Mouse (Mus musculus) adrenal gland, adult 2 months (tissue): ENCODE measurements at regions not wholly inside any gene's neighbourhood (a gene's known extent, or its start where the extent isn't known, plus 50 kb on each side); places are given as distances from the start of the nearest gene placed in this dataset.
"Not testable (repeated sequence)": the region's sequence is repeated elsewhere in the genome, so short reads cannot be mapped to it uniquely, and the experiment has no call there.

Source experiments
- DNase-seq: peaks from one replicate; pipeline ENCODE4 v3.0.0; 2021

DNA sequence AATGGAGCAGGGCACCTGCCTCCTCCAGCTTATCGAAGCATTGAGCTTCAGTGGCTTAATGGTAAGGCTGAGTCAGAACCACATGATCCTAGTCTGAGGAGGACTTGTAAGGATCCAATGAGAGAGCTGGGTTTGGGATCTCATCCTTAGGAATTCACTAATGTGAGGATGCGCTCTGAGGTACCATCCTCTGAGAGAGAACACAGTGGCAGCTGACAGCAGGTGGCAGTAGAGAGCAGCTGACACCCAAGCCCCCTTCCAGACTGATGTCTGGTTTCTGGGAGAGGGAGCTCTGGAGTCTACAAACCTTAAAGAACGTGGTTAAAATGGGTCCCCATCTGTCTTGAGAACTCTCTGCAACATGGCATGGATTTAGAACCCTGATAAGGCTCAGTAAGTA is 137.8 kb downstream of the B3glct start:
- peak; percentile 51 for DNase-seq

DNA sequence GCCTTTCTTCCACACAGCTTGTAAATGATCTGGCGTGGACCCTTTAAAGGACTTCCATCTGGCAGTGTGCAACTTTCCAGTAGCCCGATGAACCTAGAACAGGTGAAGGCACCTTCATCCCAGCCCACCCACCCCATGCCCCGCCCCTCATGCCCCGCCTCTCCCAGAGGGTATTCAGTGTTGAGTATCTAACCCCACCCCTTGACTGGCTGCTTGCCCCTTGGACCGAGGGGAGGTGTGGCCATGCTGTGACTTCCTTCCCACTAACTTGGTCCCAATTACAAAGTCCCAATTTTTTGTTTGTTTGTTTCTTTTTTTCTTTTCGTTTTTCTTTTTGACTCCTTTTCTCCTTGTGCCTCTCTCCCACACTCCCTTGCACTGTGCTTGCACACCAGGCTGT is 140.8 kb downstream of the B3glct start:
- no peak for DNase-seq

DNA sequence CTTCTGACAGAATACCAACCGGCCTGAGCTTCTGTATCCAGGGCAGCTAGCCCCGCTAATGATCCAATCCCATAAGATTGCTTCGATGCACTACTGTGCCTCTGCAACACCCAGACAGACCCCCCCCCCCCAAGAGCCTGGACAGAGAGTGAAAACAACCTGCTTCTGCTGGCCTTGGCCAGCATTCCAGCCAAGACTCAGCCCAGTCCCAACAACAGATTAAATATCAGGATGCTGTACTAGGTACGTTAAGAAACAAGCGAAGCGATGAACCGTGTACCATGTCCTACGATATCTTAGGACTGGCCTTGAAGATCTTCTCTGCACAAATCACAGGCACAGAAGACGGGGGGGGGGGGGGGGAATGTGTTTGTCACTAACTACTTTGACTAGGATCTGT is 145.8 kb downstream of the B3glct start:
- DNase-seq = no peak

GRCm38 (mm10) chr5:149827599-149827998 is 149.6 kb downstream of the B3glct start:
- DNase-seq = peak; percentile 13

DNA sequence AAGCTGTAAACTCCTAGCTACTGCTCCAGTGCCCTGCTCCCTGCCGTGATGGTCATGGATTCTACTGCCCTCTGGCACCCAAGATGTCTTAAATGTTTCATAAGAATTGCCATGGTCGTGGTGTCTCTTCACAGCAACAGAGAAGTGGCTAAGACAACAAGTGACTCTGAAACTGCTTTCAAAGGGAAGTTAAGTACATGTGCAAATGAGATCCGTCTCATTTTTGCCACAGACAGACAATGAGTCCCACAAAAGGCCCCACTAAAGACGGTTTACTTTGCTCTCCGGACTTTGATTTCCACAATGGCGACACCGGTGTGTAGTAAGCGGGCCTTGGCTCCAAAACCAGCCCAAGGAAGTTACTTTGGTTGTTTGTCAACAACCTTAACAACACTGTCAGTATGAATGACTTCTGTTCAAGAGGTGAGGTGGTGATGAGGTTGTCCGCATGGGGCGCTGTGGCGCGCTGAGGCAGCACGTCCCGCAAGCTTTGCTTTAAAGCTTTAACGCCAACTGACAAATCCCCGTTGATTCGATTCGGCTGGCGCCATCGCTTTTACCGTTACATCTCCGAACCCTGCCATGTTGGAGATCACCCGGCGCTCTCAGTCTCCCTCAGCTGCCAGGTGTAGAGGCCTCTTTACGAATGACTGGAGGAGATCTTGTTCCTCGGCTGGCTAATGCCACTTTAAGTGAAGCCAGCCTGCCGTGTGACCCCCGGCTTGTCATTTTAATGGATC is 153.3 kb downstream of the B3glct start:
- peak; percentile 75 for DNase-seq

GRCm38 (mm10) chr5:149837379-149837778 is 159.3 kb downstream of the B3glct start:
- no peak for DNase-seq

GRCm38 (mm10) chr5:149842491-149842890 is 164.5 kb downstream of the B3glct start:
- DNase-seq = no peak

DNA sequence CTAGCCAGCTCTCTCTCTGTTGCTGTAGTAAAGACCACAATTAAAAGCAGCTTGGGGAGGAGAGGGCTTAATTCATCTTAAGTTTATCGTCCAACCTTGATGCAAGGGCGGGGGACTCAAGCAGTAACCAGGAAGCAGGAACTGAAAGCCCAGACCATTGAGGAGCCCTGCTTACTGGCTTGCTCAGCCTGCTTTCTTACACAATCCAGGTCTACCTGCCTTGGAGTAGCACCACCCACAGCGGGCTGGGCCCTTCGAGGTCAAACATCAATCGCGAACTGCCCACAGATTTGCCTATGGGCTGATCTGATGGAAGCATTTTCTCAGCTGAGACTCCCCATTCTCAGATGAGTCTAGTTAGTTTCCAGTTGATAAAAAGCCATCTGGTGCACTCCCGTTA is 165.3 kb downstream of the B3glct start:
- DNase-seq = no peak

DNA sequence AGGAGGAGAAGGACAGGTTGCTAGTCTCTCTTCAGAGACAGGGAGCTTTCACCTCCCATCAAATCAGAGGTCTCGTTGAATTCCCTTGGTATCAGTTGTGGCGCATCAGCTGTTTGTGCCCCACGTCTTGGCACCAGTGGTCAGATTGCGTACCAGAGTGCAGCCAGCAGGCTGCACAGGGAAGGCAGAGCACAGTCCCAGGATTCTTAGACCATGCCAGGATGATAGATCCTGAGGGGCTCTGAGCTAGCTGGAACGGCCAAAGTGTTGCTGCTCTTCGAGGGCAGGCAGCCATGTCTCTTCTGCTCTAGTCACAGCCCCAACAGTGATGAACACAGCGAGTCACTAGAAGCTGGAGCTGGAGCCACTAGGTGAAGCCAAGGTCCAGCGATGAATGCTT is 167.2 kb downstream of the B3glct start:
- DNase-seq = no peak

- DNase-seq = no peak
Measured at GRCm38 (mm10) chr5:149848465-149848864, 170.0 kb upstream of the Rxfp2 start.

DNA sequence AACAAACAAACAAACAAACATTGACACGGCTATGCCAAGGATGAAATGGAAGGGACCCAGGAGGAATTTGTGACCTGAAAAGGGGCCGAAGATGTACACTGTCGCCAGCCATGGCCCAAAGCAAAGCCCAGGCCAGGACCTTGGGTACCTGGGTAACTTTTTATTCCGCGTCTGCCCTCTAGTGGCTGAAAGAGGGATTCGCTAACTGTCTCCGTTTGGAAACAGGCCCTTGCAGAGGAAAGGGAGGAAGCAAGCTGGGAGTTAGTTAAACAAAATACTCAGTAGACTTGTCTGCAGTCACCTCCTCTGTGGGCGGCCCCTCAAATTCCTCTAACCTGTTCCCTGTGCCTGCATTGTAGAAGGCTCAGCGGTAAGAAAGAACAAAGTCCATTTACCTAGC is 167.5 kb upstream of the Rxfp2 start:
- DNase-seq = peak; percentile 74

DNA sequence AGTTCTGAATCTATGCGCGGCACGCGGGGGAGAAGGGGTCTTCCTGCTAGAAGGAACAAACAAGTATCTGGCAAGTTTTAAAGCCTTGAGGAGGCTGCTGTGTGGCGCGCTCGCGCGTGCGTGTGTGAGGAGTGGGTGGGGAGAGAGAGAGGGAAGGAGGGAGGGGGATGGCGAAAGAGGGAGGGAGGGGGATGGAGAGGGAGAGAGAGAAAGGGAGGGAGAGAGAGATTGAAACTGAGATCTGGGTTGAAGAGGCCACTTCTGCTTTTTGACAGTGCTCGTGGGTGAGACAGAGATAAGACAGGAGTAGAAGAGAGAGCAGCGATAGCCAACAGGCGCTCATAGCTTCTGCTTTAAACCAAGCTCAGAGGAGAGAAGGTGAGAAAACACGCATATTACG is 166.0 kb upstream of the Rxfp2 start:
- DNase-seq = no peak

- DNase-seq = no peak
Measured at GRCm38 (mm10) chr5:149856101-149856500, 162.4 kb upstream of the Rxfp2 start.

DNA sequence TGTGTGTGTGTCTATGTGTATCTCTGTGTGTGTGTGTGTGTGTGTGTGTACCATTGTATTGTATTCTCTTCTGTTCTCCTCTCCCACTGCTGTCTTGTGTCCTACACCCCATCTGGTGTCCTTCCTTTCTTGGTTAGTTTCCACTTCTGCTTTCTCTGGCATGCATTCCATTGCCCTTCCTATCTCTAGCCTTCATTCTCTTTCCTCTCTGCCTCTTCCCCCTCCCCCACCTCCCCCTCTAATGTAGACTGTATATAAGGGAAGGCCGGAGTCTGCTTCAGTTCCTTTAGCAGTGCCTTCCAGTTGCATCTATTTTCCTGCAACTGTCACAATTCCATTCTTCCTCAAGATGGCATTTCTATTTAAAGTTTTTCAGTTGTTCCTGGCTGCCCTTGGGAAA is 161.5 kb upstream of the Rxfp2 start:
- no peak for DNase-seq

- peak; percentile 65 for DNase-seq
Measured at GRCm38 (mm10) chr5:149861489-149861962, 156.9 kb upstream of the Rxfp2 start.

GRCm38 (mm10) chr5:149867926-149868325 is 150.5 kb upstream of the Rxfp2 start:
- no peak for DNase-seq

GRCm38 (mm10) chr5:149869441-149869840 is 149.0 kb upstream of the Rxfp2 start:
- DNase-seq = no peak

DNA sequence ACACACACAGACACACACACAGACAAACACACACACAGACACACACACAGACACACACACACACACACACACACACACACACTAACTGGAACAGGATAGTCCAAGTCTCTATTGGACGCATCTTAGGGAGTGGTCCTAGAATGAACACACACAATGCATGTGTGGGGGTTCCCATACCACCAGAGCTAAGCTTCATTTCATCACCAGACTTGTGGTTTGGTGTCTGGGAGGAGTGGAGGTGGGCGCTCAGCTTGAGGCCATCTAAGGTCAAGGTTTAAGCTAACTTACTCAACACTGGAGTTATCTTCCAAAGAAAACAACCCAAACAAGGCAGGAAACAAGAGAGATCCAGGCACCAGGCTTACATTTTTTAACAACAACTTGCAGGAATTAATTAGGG is 147.9 kb upstream of the Rxfp2 start:
- no peak for DNase-seq

DNA sequence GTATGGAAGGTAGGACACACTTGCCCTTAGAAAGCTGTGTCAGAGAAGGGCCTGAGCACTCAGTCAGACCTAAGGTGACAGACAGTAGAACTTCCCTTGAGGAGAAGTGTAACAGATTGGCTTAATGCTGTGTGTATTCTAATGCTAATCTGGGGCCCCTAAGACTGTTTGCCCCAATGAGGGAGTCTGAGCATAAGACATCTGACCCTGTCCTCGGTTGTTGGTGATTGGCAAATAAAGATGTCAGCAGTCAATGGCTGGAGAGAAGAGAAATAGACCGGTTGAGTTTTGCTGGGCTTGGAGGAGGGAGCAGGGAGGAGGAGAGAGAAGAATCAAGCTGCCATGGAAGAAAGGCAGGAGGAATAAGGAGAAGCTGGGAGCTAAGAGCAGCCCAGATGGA is 147.0 kb upstream of the Rxfp2 start:
- DNase-seq = no peak

GRCm38 (mm10) chr5:149873482-149874002 is 144.9 kb upstream of the Rxfp2 start:
- no peak for DNase-seq

GRCm38 (mm10) chr5:149874342-149874741 is 144.1 kb upstream of the Rxfp2 start:
- no peak for DNase-seq

- DNase-seq = not testable (repeated sequence)
Measured at GRCm38 (mm10) chr5:149892453-149892852, 126.0 kb upstream of the Rxfp2 start.

GRCm38 (mm10) chr5:149906927-149907326 is 111.5 kb upstream of the Rxfp2 start:
- DNase-seq = no peak
